Comparison of ENCODE assay signal across 20 mouse cellular contexts in genomic region chr16:35038343-35039057, GRCm38 (mm10). TPM values are rescaled to one million over a fixed set of nuclear protein-coding genes. Genes with fewer than 3 reads are reported as not detected.
DNase-seq lines count a peak whose midpoint lies in the region; ATAC-seq and TF ChIP-seq lines count a peak whose summit lies in the region.
"Had no signal": no experiment of that assay in that cellular context is flagged by ENCODE, and none has a peak within 500 bp of the region (broad histone marks: within the 10 kb centered on the region; RNA-seq: fewer than 3 reads in every experiment).

No protein-coding gene starts in this region.

- 0 out of 2 replicates have a peak overlapping the region, but pooled peaks have one; percentile 25 for H3K27ac ChIP-seq in forebrain, embryonic 12.5 days
- H3K27ac ChIP-seq in forebrain, embryonic 15.5 days (replicated peaks): no peak overlapping the region
- peak overlapping the region; percentile 22; the same call in 1 of the 2 replicates for H3K27ac ChIP-seq in midbrain, embryonic 11.5 days (ENCODE audit: low read depth, low read length)
- H3K27ac ChIP-seq in midbrain, embryonic 15.5 days: no peak overlapping the region
- H3K27ac ChIP-seq in midbrain, embryonic 13.5 days: 0 out of 2 replicates have a peak overlapping the region, but pooled peaks have one; percentile 32
- no peak overlapping the region for H3K27ac ChIP-seq in heart, embryonic 10.5 days
- H3K27ac ChIP-seq: heart, embryonic 13.5 days; limb, embryonic 12.5 days; liver, embryonic 15.5 days; neural tube, embryonic 13.5 days had no signal

- no peak overlapping the region for H3K4me3 ChIP-seq in forebrain, embryonic 12.5 days (replicated peaks)
- H3K4me3 ChIP-seq in forebrain, embryonic 15.5 days: no peak overlapping the region
- H3K4me3 ChIP-seq in midbrain, embryonic 11.5 days (ENCODE audit: low read depth, low read length): no peak overlapping the region
- no peak overlapping the region for H3K4me3 ChIP-seq in midbrain, embryonic 15.5 days
- no peak overlapping the region for H3K4me3 ChIP-seq in midbrain, embryonic 13.5 days (replicated peaks)
- no peak overlapping the region for H3K4me3 ChIP-seq in heart, embryonic 10.5 days
- H3K4me3 ChIP-seq: erythroblast, embryonic 14.5 days; heart, embryonic 13.5 days; limb, embryonic 12.5 days; liver, embryonic 15.5 days; megakaryocyte, embryonic 14.5 days; neural tube, embryonic 13.5 days had no signal

- no peak for TF ChIP-seq CTCF in brain, embryonic 14.5 days (IDR thresholded peaks at IDR 0.05; ENCODE audit: borderline replicate concordance, extremely low read depth, insufficient read depth, insufficient read length)

- no peak for DNase-seq in midbrain, embryonic 11.5 days (ENCODE audit: low spot score, missing footprints)
- DNase-seq in brain, embryonic 14.5 days (ENCODE audit: low read depth): peak; percentile 22
- no peak for DNase-seq in gastrocnemius, adult 8-10 months (ENCODE audit: low spot score in 2 of 2)
- DNase-seq in heart, embryonic 10.5 days (ENCODE audit: low spot score): no peak
- DNase-seq: adrenal gland, adult 8-10 months; cerebellum, adult 2 months; gastrocnemius, postnatal 36 days; kidney, adult 8-10 months; lung, postnatal 10 days; thymus, postnatal 14 days had no signal

- H3K9me3 ChIP-seq in forebrain, embryonic 12.5 days: no peaks in the 10 kb centered on the region
- H3K9me3 ChIP-seq in forebrain, embryonic 15.5 days: no peaks in the 10 kb centered on the region
- H3K9me3 ChIP-seq in midbrain, embryonic 11.5 days (ENCODE audit: control insufficient read depth, low read length): no peaks in the 10 kb centered on the region
- H3K9me3 ChIP-seq in midbrain, embryonic 15.5 days: no peaks in the 10 kb centered on the region
- no peaks in the 10 kb centered on the region for H3K9me3 ChIP-seq in midbrain, embryonic 13.5 days
- H3K9me3 ChIP-seq in heart, embryonic 10.5 days: no peaks in the 10 kb centered on the region
- H3K9me3 ChIP-seq: heart, embryonic 13.5 days; limb, embryonic 12.5 days; liver, embryonic 15.5 days; megakaryocyte, embryonic 14.5 days; neural tube, embryonic 13.5 days had no signal

- peak; percentile 41; the same call in 1 of the 2 replicates for ATAC-seq in forebrain, embryonic 12.5 days (ENCODE audit: low FRiP score)
- ATAC-seq in forebrain, embryonic 15.5 days (replicated peaks): no peak
- ATAC-seq in midbrain, embryonic 11.5 days (ENCODE audit: low FRiP score): 0 out of 2 replicates have a peak, but pooled peaks have one; percentile 24
- ATAC-seq in midbrain, embryonic 15.5 days (replicated peaks): no peak
- ATAC-seq in midbrain, embryonic 13.5 days: 0 out of 2 replicates have a peak, but pooled peaks have one; percentile 37

- no peaks in the 10 kb centered on the region for H3K27me3 ChIP-seq in forebrain, embryonic 12.5 days
- no peaks in the 10 kb centered on the region for H3K27me3 ChIP-seq in forebrain, embryonic 15.5 days
- H3K27me3 ChIP-seq in midbrain, embryonic 11.5 days (ENCODE audit: control insufficient read depth, insufficient read depth, low read length): no peaks in the 10 kb centered on the region
- H3K27me3 ChIP-seq in midbrain, embryonic 15.5 days (replicated peaks): no peaks in the 10 kb centered on the region
- no peaks in the 10 kb centered on the region for H3K27me3 ChIP-seq in midbrain, embryonic 13.5 days
- H3K27me3 ChIP-seq in heart, embryonic 10.5 days (ENCODE audit: insufficient read depth, poor library complexity, severe bottlenecking): no peaks in the 10 kb centered on the region
- H3K27me3 ChIP-seq: heart, embryonic 13.5 days; limb, embryonic 12.5 days; liver, embryonic 15.5 days; megakaryocyte, embryonic 14.5 days; neural tube, embryonic 13.5 days had no signal

- no peak for TF ChIP-seq POLR2A in brain, embryonic 14.5 days (IDR thresholded peaks at IDR 0.05; ENCODE audit: borderline replicate concordance, extremely low read depth, insufficient read depth, insufficient read length, poor library complexity, severe bottlenecking)

- H3K4me2 ChIP-seq in forebrain, embryonic 12.5 days: no peak overlapping the region
- H3K4me2 ChIP-seq in forebrain, embryonic 15.5 days (replicated peaks): no peak overlapping the region
- no peak overlapping the region for H3K4me2 ChIP-seq in midbrain, embryonic 11.5 days
- H3K4me2 ChIP-seq in midbrain, embryonic 15.5 days: no peak overlapping the region
- H3K4me2 ChIP-seq in midbrain, embryonic 13.5 days (replicated peaks): no peak overlapping the region
- H3K4me2 ChIP-seq: heart, embryonic 13.5 days; limb, embryonic 12.5 days; liver, embryonic 15.5 days; neural tube, embryonic 13.5 days had no signal

- peaks cover 14% of the 10 kb centered on the region for H3K4me1 ChIP-seq in forebrain, embryonic 12.5 days
- no peaks in the 10 kb centered on the region for H3K4me1 ChIP-seq in forebrain, embryonic 15.5 days
- H3K4me1 ChIP-seq in midbrain, embryonic 11.5 days (ENCODE audit: control insufficient read depth, insufficient read depth, low read length): peaks cover 7% of the 10 kb centered on the region
- H3K4me1 ChIP-seq in midbrain, embryonic 15.5 days: peaks cover 6% of the 10 kb centered on the region; the same call in 1 of the 2 replicates
- peaks cover 9% of the 10 kb centered on the region for H3K4me1 ChIP-seq in midbrain, embryonic 13.5 days (replicated peaks)
- H3K4me1 ChIP-seq in heart, embryonic 10.5 days: peaks cover 9% of the 10 kb centered on the region; the same call in 1 of the 2 replicates

- WGBS in forebrain, embryonic 12.5 days: 17% methylated on average over 4 of the region's 4 CpGs
- WGBS in forebrain, embryonic 15.5 days: 12% methylated on average over 4 of the region's 4 CpGs
- 26% methylated on average over 4 of the region's 4 CpGs for WGBS in midbrain, embryonic 11.5 days
- 14% methylated on average over 4 of the region's 4 CpGs for WGBS in midbrain, embryonic 15.5 days
- 18% methylated on average over 4 of the region's 4 CpGs for WGBS in midbrain, embryonic 13.5 days
- WGBS in heart, embryonic 10.5 days: 34% methylated on average over 4 of the region's 4 CpGs

- H3K36me3 ChIP-seq in forebrain, embryonic 12.5 days (replicated peaks): peaks cover 15% of the 10 kb centered on the region
- peaks cover 2% of the 10 kb centered on the region; the same call in 1 of the 2 replicates for H3K36me3 ChIP-seq in forebrain, embryonic 15.5 days
- no peaks in the 10 kb centered on the region; the same call in 1 of the 2 replicates for H3K36me3 ChIP-seq in midbrain, embryonic 11.5 days (ENCODE audit: control insufficient read depth, insufficient read depth, low read length)
- H3K36me3 ChIP-seq in midbrain, embryonic 15.5 days (replicated peaks): peaks cover 3% of the 10 kb centered on the region; the same call in 1 of the 2 replicates
- H3K36me3 ChIP-seq in midbrain, embryonic 13.5 days: peaks cover 24% of the 10 kb centered on the region; the same call in 1 of the 2 replicates
- peaks cover 24% of the 10 kb centered on the region for H3K36me3 ChIP-seq in heart, embryonic 10.5 days

- no peak overlapping the region for H3K9ac ChIP-seq in forebrain, embryonic 12.5 days
- no peak overlapping the region for H3K9ac ChIP-seq in forebrain, embryonic 15.5 days (replicated peaks)
- H3K9ac ChIP-seq in midbrain, embryonic 11.5 days (ENCODE audit: low read length): no peak overlapping the region
- H3K9ac ChIP-seq in midbrain, embryonic 15.5 days: no peak overlapping the region
- H3K9ac ChIP-seq in midbrain, embryonic 13.5 days (replicated peaks): no peak overlapping the region
- H3K9ac ChIP-seq: heart, embryonic 13.5 days; limb, embryonic 12.5 days; liver, embryonic 15.5 days; neural tube, embryonic 13.5 days had no signal

RNA-seq across cellular contexts. Expression of gene Hacd2, which starts 16.3 kb away (rescaled TPM):
- 42.6 and 44.0 TPM in 2 replicates for polyA plus RNA-seq in forebrain, embryonic 12.5 days (2016; fragmentation: Nextera tagmentation; extraction: Ambion mirVana)
- 39.6 and 41.6 TPM in 2 replicates for polyA plus RNA-seq in forebrain, embryonic 15.5 days (2015; fragmentation: Nextera tagmentation; extraction: Ambion mirVana)
- polyA plus RNA-seq in midbrain, embryonic 11.5 days (2014; fragmentation: Nextera tagmentation; extraction: Ambion mirVana): 27.2 and 28.6 TPM in 2 replicates
- 42.6 and 50.6 TPM in 2 replicates for polyA plus RNA-seq in midbrain, embryonic 15.5 days (2015; fragmentation: Nextera tagmentation; extraction: Ambion mirVana)
- 18.0 and 18.4 TPM in 2 replicates for polyA plus RNA-seq in brain, embryonic 14.5 days (2012; rRNA removed)
- 37.8 and 40.5 TPM in 2 replicates for polyA plus RNA-seq in midbrain, embryonic 13.5 days (2015; fragmentation: Nextera tagmentation; extraction: Ambion mirVana)
- 1 to 10 TPM; 1.0 to 4.1 (median 2.4) TPM for total RNA-seq in gastrocnemius, adult 8-10 months (2022)
- 67.7 and 101 TPM in 2 replicates for polyA plus RNA-seq in heart, embryonic 10.5 days (2016; fragmentation: Nextera tagmentation; extraction: Ambion mirVana)

Comparison
In these comparisons a context has a peak if more than half of its experiments do, and no peak if none do; other contexts are left out.
1. ATAC-seq: peak in forebrain, embryonic 12.5 days (single experiment), midbrain, embryonic 11.5 days (single experiment) and midbrain, embryonic 13.5 days (single experiment); none in forebrain, embryonic 15.5 days (single experiment) and midbrain, embryonic 15.5 days (single experiment).
2. H3K27ac ChIP-seq: peak in forebrain, embryonic 12.5 days (single experiment), midbrain, embryonic 11.5 days (single experiment) and midbrain, embryonic 13.5 days (single experiment); none in forebrain, embryonic 15.5 days (single experiment), midbrain, embryonic 15.5 days (single experiment) and heart, embryonic 10.5 days (single experiment).